Mouse (Mus musculus) liver, adult 2 months (tissue): Measurements from ENCODE around the gene Nrxn2.

Experiments used
- CTCF ChIP-seq: fragments of 200-500 bp; IDR thresholded peaks from 2 replicates; pipeline ENCODE4 v1.5.1; 2011; ENCODE audit warnings: low read depth, low read length, control low read depth
- POLR2A ChIP-seq: fragments of 200-500 bp; IDR thresholded peaks from 2 replicates; pipeline ENCODE4 v1.6.1; 2011; ENCODE audit warnings: low read length, control low read depth; ENCODE audit not compliant: insufficient read depth; ENCODE audit errors: extremely low read depth

DNA sequence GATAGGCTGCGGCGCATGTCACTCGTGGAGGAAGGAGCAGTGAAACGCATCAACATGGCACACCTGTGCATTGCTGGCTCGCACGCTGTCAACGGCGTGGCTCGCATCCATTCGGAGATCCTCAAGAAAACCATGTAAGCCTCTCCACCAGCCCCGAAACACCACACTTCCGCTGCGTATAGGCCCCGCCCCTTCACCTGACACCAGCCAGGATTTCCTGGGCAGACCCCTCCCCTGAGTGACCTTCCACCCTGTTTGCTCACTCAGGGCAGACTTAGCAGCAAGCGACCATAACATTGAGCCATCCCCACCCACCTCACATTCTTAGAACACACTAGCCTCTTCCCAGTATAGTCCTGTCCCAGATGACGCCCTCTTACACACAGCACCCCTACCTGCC, 28.7 kb upstream of the Nrxn2 start:
- TF ChIP-seq CTCF: no peak
- TF ChIP-seq POLR2A: no peak
